Mouse (Mus musculus) embryonic facial prominence, embryonic 15.5 days (tissue): ENCODE measurements at regions not wholly inside any gene's neighbourhood (a gene's known extent, or its start where the extent isn't known, plus 50 kb on each side); places are given as distances from the start of the nearest gene placed in this dataset.

Experiments
- ATAC-seq: fragments of 200-750 bp; cut with Nextera tagmentation; 2 replicates; pipeline ENCODE4 v1.8.0; 2017; ENCODE audit warnings: low read depth, moderate TSS enrichment; ENCODE audit not compliant: insufficient number of reproducible peaks, low FRiP score, low TSS enrichment
- H3K27ac ChIP-seq: fragments of 300-500 bp; sonication (generic); replicated peaks from 2 replicates; pipeline ENCODE4 v1.5.1; 2015; ENCODE audit warnings: mild to moderate bottlenecking, inconsistent platforms
- H3K27me3 ChIP-seq: fragments of 300-500 bp; sonication (generic); 2 replicates; pipeline ENCODE4 v1.6.1; 2015; ENCODE audit warnings: inconsistent platforms
- H3K36me3 ChIP-seq: fragments of 300-500 bp; sonication (generic); 2 replicates; pipeline ENCODE4 v1.6.1; 2015; ENCODE audit warnings: mild to moderate bottlenecking, inconsistent platforms
- H3K4me1 ChIP-seq: fragments of 300-500 bp; sonication (generic); 2 replicates; pipeline ENCODE4 v1.6.1; 2015; ENCODE audit warnings: inconsistent platforms
- H3K4me2 ChIP-seq: fragments of 300-500 bp; sonication (generic); replicated peaks from 2 replicates; pipeline ENCODE4 v1.6.1; 2015; ENCODE audit warnings: mild to moderate bottlenecking, inconsistent platforms
- H3K4me3 ChIP-seq: fragments of 300-500 bp; sonication (generic); replicated peaks from 2 replicates; pipeline ENCODE4 v1.5.1; 2015; ENCODE audit warnings: mild to moderate bottlenecking, inconsistent platforms
- H3K9ac ChIP-seq: fragments of 300-500 bp; sonication (generic); 2 replicates; pipeline ENCODE4 v1.6.1; 2015; ENCODE audit warnings: inconsistent platforms
- H3K9me3 ChIP-seq: fragments of 300-500 bp; sonication (generic); replicated peaks from 2 replicates; pipeline ENCODE4 v1.6.1; 2016; ENCODE audit warnings: inconsistent platforms
- WGBS: fragments of 180-500 bp; shearing (Covaris S2); methylation state at CpG from one replicate; pipeline ENCODE4 v1.1.7; 2015; 5-methylcytosine and 5-hydroxymethylcytosine counted together

DNA sequence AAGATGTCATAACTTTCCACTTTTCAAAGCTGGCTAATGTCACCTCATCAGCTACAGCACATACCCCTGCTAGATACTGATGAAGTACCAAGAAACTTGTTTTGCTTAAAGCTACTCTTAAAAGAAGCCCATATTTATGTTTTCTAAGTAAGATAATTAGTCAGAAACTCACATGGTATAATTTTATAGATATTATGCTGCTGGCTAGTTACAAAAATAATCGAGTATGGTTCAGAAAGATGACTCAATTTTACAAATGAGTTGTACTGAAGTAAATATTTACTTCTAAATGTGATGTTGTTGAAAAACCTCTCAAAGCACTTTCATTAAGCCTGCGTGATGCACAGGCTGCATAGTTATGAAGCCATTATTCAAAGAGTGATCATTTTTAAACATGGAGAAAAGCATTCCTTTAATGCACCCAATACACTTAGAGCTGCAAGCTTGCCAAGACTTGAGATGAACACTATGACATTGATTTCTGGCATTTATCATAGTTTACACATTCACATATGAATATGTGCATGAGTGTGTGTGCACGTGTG is 582.3 kb upstream of the Gm26657 start:
- H3K9me3 ChIP-seq: no peaks in the 10 kb centered on the region
- H3K4me2 ChIP-seq: no peak overlapping the region
- no peaks in the 10 kb centered on the region for H3K36me3 ChIP-seq
- no peak overlapping the region for H3K4me3 ChIP-seq
- no peak overlapping the region for H3K27ac ChIP-seq
- no peaks in the 10 kb centered on the region; the same call in 1 of the 2 replicates for H3K4me1 ChIP-seq
- no peaks in the 10 kb centered on the region for H3K27me3 ChIP-seq
- no peak overlapping the region for H3K9ac ChIP-seq
- ATAC-seq: no peak
- 72% methylated on average over 3 of the region's 3 CpGs for WGBS

DNA sequence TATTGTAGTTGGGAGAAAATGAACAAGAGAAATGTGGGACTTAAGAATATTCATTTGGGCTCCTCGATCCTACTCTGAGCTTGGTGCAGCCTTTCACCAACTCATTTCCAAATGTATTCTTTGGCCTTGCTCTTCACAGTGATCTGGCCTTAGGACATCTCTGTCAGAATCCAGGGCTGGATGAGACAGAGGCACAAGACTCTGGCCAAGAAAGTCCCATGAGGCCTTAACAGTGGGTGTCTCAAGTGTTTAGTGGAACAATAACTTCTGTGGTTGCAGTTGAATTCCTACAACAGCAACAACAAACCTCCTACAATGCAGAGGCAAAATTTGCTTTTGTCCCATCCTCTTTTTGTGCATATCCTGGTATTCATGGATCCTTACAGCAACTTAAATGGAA is 589.2 kb upstream of the Gm26657 start:
- H3K27ac ChIP-seq: no peak overlapping the region
- no peaks in the 10 kb centered on the region for H3K4me1 ChIP-seq
- no peak overlapping the region for H3K9ac ChIP-seq
- no peaks in the 10 kb centered on the region for H3K27me3 ChIP-seq
- 90% methylated on average over 1 of the region's 1 CpGs for WGBS
- H3K4me3 ChIP-seq: no peak overlapping the region
- H3K4me2 ChIP-seq: no peak overlapping the region
- ATAC-seq: no peak
- H3K36me3 ChIP-seq: no peaks in the 10 kb centered on the region
- H3K9me3 ChIP-seq: no peaks in the 10 kb centered on the region

DNA sequence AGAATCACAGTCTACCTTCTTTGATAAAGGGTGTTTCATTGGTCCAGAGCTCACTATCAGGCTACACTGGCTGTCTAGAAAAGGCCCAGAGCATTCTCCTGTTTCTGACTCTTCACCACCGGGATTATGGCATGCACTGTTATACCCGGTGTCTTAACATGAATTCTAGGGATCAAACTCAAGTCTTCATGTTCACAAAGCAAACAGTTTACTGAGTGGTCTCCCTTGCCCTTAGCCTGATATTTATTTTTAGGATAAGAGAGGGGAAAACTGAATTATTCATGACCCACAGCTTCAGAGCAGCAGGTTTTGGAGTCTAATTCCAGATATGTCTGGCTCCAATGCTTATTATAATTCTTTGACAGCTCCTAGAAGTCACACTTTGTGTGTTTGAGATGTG is 596.0 kb upstream of the Gm26657 start:
- Histone ChIP-seq H3K27me3 (no peaks in the 10 kb centered on the region), H3K36me3 (no peaks in the 10 kb centered on the region), H3K4me1 (no peaks in the 10 kb centered on the region), H3K9me3 (no peaks in the 10 kb centered on the region), H3K27ac (no peak overlapping the region), H3K4me3 (no peak overlapping the region), H3K9ac (no peak overlapping the region), H3K4me2 (no peak overlapping the region)
- ATAC-seq: no peak
- 69% methylated on average over 2 of the region's 2 CpGs for WGBS

DNA sequence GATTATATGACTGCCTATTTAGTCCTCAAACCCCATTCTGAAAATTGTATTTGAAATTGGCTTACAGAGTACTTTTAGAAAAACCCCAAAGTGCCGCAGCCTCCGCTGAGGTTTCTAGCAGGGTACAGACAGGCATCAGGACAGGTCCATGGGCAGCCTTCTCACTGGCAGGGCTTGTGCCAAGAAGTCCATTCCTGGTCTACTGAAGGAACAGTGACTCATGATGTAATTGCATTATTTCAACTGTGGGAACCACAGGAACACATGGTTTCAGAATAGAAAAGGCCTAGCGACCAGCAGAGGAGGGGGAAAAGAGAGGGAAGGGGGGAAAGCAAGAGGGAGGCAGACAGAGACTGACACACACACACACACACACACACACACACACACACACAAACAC is 603.0 kb upstream of the Gm26657 start:
- Histone ChIP-seq H3K36me3 (no peaks in the 10 kb centered on the region), H3K27ac (no peak overlapping the region), H3K27me3 (no peaks in the 10 kb centered on the region), H3K9ac (no peak overlapping the region), H3K4me3 (no peak overlapping the region), H3K4me1 (no peaks in the 10 kb centered on the region), H3K4me2 (no peak overlapping the region), H3K9me3 (no peaks in the 10 kb centered on the region)
- ATAC-seq: peak; percentile 84; the same call in 1 of the 2 replicates
- 76% methylated on average over 3 of the region's 3 CpGs for WGBS

DNA sequence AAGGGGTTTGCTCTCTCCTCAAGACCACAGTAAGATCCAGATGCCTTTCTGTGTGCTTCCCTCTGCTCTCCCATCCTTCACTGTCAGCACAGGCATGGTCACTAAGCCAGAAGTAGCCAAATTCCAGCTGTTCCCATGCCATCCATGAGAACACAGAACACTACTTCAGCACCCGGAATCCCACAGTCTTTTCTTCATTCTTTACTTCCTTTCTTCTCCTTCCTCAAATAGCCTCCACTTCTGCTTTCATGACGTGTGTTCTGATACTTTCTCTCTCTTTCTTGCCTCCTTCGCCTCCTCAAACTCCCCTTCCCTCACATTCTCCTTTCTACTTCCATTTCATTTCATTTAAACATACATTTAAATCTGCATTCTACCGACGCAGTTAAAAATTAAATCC is 602.1 kb upstream of the Klf4 start:
- H3K27ac ChIP-seq: peak overlapping the region; percentile 22; the same call in 1 of the 2 replicates
- H3K9me3 ChIP-seq: no peaks in the 10 kb centered on the region
- WGBS: 66% methylated on average over 5 of the region's 5 CpGs
- H3K4me3 ChIP-seq: no peak overlapping the region
- H3K9ac ChIP-seq: no peak overlapping the region
- H3K4me1 ChIP-seq: no peaks in the 10 kb centered on the region
- no peak overlapping the region for H3K4me2 ChIP-seq
- ATAC-seq: no peak
- H3K27me3 ChIP-seq: no peaks in the 10 kb centered on the region
- no peaks in the 10 kb centered on the region for H3K36me3 ChIP-seq

DNA sequence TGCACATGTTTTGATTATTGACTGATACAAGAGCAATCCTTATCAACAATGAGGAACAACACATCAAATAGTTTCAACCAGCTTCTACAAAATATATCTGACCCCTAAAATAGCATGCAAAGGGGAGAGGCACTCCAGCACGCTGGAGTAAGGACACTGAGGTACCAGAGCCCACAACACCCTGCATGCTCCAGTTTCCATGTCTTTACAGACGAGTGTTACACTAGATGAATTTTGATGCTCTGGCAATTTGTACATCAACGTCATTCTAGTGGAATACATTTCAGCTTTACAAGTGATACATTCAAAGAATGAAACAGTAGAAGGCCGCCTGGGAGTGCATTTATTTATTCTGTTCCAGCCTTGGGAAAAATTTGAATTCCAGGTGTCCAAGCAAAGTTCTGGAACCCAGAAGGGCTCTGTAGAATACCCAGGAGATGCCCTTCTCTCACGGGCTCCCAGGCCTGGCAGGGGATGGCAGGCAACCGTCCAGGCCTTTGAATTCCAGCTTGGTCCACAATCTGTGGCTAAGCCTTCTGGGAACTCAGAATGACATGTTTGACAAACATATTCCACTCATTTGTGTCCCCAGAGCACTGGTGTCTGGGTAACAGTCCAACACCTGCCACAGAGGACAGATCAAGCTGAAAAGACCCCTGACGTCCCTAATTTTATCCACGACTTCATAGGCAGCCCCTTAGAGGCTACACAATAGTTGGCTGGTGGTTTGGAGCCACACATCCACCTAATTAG is 595.6 kb upstream of the Klf4 start:
- Histone ChIP-seq H3K27me3 (no peaks in the 10 kb centered on the region), H3K4me2 (no peak overlapping the region), H3K9me3 (no peaks in the 10 kb centered on the region), H3K4me3 (no peak overlapping the region), H3K36me3 (no peaks in the 10 kb centered on the region), H3K9ac (no peak overlapping the region), H3K4me1 (no peaks in the 10 kb centered on the region), H3K27ac (no peak overlapping the region)
- WGBS: 59% methylated on average over 8 of the region's 8 CpGs
- ATAC-seq: no peak

DNA sequence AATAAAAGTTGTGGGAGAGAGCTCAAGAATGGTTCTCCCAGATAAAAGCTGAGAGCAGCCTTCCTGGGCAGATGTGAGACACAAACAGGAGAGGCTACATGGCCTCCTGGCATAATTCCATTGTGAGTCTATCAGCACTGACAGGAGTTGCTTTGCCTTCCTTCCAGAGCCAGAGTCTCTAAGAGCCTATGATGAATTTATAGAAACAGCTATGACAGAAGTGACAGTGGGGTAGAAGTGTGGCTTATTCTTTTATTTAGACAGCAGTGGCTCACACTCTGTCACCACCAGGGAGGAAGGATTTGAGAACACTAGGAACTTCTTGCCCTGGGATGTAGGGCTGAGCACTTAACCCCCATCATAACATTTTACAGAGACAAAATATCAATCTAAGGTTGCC is 592.2 kb upstream of the Klf4 start:
- no peaks in the 10 kb centered on the region for H3K9me3 ChIP-seq
- no peak overlapping the region for H3K4me3 ChIP-seq
- no peak overlapping the region for H3K9ac ChIP-seq
- no peak overlapping the region for H3K27ac ChIP-seq
- ATAC-seq: no peak
- no peaks in the 10 kb centered on the region for H3K27me3 ChIP-seq
- H3K36me3 ChIP-seq: no peaks in the 10 kb centered on the region
- no peaks in the 10 kb centered on the region for H3K4me1 ChIP-seq
- no peak overlapping the region for H3K4me2 ChIP-seq

DNA sequence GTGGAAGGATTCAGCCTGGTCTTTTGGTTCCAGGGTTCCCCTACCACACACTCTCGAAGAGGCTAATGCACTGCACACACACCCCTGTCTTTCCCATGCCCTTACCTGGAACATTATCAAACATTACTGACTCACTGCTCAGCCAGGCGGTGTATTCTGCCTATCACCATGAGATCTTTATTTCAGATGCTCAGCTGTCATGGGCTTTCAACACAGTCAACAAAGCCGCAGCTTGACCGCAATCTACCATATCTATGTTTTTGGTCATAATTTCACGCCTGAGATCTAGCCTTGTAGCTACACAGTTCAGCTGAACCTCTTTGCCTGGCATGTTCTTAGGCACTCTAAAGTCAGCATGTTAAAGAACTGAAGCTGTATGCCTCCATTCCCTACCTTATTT is 589.9 kb upstream of the Klf4 start:
- no peak for ATAC-seq
- Histone ChIP-seq H3K4me1 (no peaks in the 10 kb centered on the region), H3K36me3 (no peaks in the 10 kb centered on the region), H3K9ac (no peak overlapping the region), H3K27ac (no peak overlapping the region), H3K27me3 (no peaks in the 10 kb centered on the region), H3K9me3 (no peaks in the 10 kb centered on the region), H3K4me3 (no peak overlapping the region), H3K4me2 (no peak overlapping the region)
- WGBS: 83% methylated on average over 5 of the region's 5 CpGs

DNA sequence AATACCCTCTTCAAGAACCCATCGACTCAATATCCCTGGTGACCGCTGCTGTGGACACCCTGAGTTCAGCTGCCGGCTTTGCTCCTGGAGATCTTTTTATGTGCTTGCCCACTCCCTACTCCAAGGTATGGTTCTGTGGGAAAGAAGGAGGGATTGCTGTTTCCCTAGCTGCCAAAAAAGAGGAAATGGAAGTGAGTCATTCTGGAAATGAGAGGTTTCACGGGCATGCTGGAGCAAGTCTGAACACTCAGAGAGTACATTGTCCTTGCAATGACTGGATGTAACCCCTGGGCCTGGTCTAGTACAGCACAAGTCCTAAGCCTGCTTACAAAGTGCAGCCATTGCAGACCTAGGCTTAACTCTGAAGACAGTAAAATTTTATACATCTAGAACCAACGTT is 589.4 kb upstream of the Klf4 start:
- Histone ChIP-seq H3K4me2 (no peak overlapping the region), H3K27me3 (no peaks in the 10 kb centered on the region), H3K36me3 (no peaks in the 10 kb centered on the region), H3K27ac (no peak overlapping the region), H3K4me3 (no peak overlapping the region), H3K9ac (no peak overlapping the region), H3K9me3 (no peaks in the 10 kb centered on the region), H3K4me1 (no peaks in the 10 kb centered on the region)
- WGBS: 78% methylated on average over 5 of the region's 5 CpGs
- ATAC-seq: no peak

DNA sequence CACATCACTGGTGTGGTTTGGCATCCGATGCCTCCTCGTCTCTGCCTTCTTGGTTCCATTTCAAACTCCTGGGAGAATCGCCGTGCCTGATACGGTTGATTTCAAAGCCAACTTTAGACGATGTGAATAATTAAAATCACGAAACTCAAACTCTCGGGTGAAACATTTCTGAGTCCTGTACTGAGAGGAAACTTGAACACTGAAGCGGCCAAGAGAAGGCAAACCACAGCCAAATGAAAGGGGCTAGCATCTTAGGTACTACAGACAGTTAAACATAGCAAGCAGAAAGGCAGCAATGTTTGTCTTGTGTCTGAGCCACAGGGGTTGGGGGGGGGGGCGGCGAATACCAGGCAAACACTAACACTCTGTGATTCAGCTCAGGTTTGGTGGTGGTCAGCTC is 588.1 kb upstream of the Klf4 start:
- Histone ChIP-seq H3K9me3 (no peaks in the 10 kb centered on the region), H3K9ac (no peak overlapping the region), H3K27me3 (no peaks in the 10 kb centered on the region), H3K4me1 (no peaks in the 10 kb centered on the region), H3K4me2 (no peak overlapping the region), H3K27ac (no peak overlapping the region), H3K4me3 (no peak overlapping the region), H3K36me3 (no peaks in the 10 kb centered on the region)
- ATAC-seq: peak; percentile 60; the same call in 1 of the 2 replicates
- 60% methylated on average over 11 of the region's 11 CpGs for WGBS

DNA sequence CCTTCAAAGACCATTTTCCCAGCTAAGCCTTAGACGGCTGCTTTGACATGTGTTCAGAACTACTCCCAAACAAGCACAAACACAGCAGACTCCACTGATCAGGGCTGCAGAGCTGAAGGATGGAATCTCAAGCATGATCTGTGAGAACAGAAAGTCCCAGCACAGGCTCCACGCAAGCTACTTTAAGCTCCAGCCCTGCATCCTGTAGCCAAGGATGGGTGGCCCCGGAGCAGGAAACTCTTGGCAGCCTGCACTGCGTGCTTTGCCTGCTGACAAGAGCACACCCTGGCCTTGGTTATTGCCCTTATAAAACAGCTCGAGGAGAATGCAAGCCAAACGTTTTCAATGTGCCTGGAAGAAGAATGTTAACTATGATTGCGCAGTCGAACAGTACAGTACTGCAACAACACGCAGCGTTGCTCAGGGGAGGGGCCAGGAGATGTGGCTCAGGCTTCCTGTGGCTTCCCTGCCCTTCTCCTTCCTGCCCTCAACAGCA is 581.5 kb upstream of the Klf4 start:
- H3K4me3 ChIP-seq: peak overlapping the region; percentile 12; the same call in 1 of the 2 replicates
- H3K27me3 ChIP-seq: no peaks in the 10 kb centered on the region
- H3K36me3 ChIP-seq: no peaks in the 10 kb centered on the region
- H3K9ac ChIP-seq: no peak overlapping the region
- peak overlapping the region; percentile 89 for H3K27ac ChIP-seq
- 12% methylated on average over 10 of the region's 10 CpGs for WGBS
- ATAC-seq: peak; percentile 93
- H3K4me2 ChIP-seq: peak overlapping the region; percentile 30
- H3K9me3 ChIP-seq: no peaks in the 10 kb centered on the region
- peaks cover 13% of the 10 kb centered on the region for H3K4me1 ChIP-seq
